Mouse (Mus musculus) erythroblast, embryonic 14.5 days (primary cell): ENCODE measurements around the gene Mrtfa.

Experiments
- GATA1 ChIP-seq: IDR thresholded peaks from 2 replicates; pipeline ENCODE4 v1.6.1; 2012; ENCODE audit warnings: low read length, inconsistent platforms, mixed read lengths
- TAL1 ChIP-seq: IDR thresholded peaks from 3 replicates; pipeline ENCODE4 v1.6.1; 2012; ENCODE audit warnings: low read length, inconsistent platforms, mixed read lengths

- TF ChIP-seq TAL1 (no peak), GATA1 (no peak)
Measured at GRCm38 (mm10) chr15:81098689-81099088, 91.9 kb downstream of the Mrtfa start.
